In the genomic region with DNA sequence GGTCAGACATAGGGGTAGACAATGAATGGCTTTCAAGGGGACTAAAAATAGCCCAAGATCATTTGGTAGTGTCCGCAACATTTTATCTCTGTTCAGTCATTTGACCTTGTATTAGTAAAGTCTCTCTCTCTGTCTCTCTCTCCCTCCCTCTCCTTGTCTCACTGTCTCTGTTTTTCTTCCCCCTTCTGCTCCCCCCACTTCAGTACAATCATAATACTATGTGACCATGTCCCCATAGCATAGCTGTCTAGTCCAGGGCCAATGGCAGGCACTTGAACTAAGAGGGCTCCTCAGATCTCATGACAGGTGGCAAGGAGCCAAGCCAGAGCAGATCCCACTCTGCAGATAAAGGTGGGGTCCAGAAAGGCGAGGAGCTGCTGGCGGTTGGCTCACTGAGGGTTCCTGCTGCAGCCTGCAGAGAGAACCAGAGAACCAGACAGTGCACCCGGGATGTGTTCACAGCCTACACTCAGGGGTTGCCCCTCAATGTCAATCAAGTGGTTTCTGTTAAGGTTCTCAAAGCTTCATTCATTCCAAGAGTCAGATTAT, we compare ENCODE assay signal across 9 mouse cellular contexts. TPM values are rescaled to one million over a fixed set of nuclear protein-coding genes. Genes with fewer than 3 reads are reported as not detected.
DNase-seq lines count a peak whose midpoint lies in the region; ATAC-seq and TF ChIP-seq lines count a peak whose summit lies in the region.
"Had no signal": no experiment of that assay in that cellular context is flagged by ENCODE, and none has a peak within 500 bp of the region (broad histone marks: within the 10 kb centered on the region; RNA-seq: fewer than 3 reads in every experiment).

No protein-coding gene starts in this region.

- no peak overlapping the region for H3K4me3 ChIP-seq in kidney, adult 2 months (ENCODE audit: insufficient read depth, low read depth, low read length)
- H3K4me3 ChIP-seq in embryonic facial prominence, embryonic 14.5 days (ENCODE audit: low read depth, low read length): no peak overlapping the region
- no peak overlapping the region for H3K4me3 ChIP-seq in kidney, embryonic 16.5 days (ENCODE audit: low read length)
- H3K4me3 ChIP-seq in midbrain, embryonic 15.5 days: no peak overlapping the region
- no peak overlapping the region for H3K4me3 ChIP-seq in hindbrain, postnatal 0 days (ENCODE audit: low read length)
- H3K4me3 ChIP-seq: erythroblast, embryonic 14.5 days had no signal

- 0 out of 2 replicates have a peak, but pooled peaks have one; percentile 27 for ATAC-seq in embryonic facial prominence, embryonic 14.5 days (ENCODE audit: low read depth)
- ATAC-seq in kidney, embryonic 16.5 days (ENCODE audit: low FRiP score, low TSS enrichment): peak; percentile 37; the same call in 1 of the 2 replicates
- ATAC-seq in megakaryocyte progenitor cell, adult 5-6 weeks (replicated peaks; ENCODE audit: poor library complexity): peak; percentile 76
- ATAC-seq in CD4-positive, CD25-positive, alpha-beta regulatory T cell, adult 4 months: no peak
- no peak for ATAC-seq in midbrain, embryonic 15.5 days (replicated peaks)
- ATAC-seq in hindbrain, postnatal 0 days: no peak

- 0 out of 2 replicates have a peak overlapping the region, but pooled peaks have one; percentile 14 for H3K9ac ChIP-seq in embryonic facial prominence, embryonic 14.5 days (ENCODE audit: low read depth, low read length)
- H3K9ac ChIP-seq in kidney, embryonic 16.5 days (replicated peaks; ENCODE audit: low read length): no peak overlapping the region
- H3K9ac ChIP-seq in midbrain, embryonic 15.5 days: no peak overlapping the region
- no peak overlapping the region for H3K9ac ChIP-seq in hindbrain, postnatal 0 days (replicated peaks; ENCODE audit: low read length)

- DNase-seq in kidney, adult 2 months: peak; percentile 16
- no peak for DNase-seq in kidney, adult 18-20 months
- peak; percentile 38 for DNase-seq in embryonic facial prominence, embryonic 14.5 days (ENCODE audit: low spot score)
- no peak for DNase-seq in hindbrain, postnatal 0 days (ENCODE audit: low spot score)

- 67% methylated on average over 4 of the region's 4 CpGs for WGBS in kidney, adult 2 months
- 57% methylated on average over 4 of the region's 4 CpGs for whole genome bisulfite sequencing in embryonic facial prominence, embryonic 14.5 days
- 47% methylated on average over 4 of the region's 4 CpGs for WGBS in kidney, embryonic 16.5 days
- WGBS in midbrain, embryonic 15.5 days: 60% methylated on average over 4 of the region's 4 CpGs
- WGBS in hindbrain, postnatal 0 days: 42% methylated on average over 4 of the region's 4 CpGs

- no peak for TF ChIP-seq CTCF in kidney, adult 2 months (conservative IDR thresholded peaks at IDR 0.05; ENCODE audit: insufficient read depth, insufficient read length, low read depth, low read length)
- no peak for TF ChIP-seq CTCF in hindbrain, postnatal 0 days (IDR thresholded peaks at IDR 0.05; ENCODE audit: low read depth)

- H3K36me3 ChIP-seq in kidney, adult 2 months (ENCODE audit: control insufficient read depth, insufficient read depth, low read length): no peaks in the 10 kb centered on the region
- no peaks in the 10 kb centered on the region for H3K36me3 ChIP-seq in embryonic facial prominence, embryonic 14.5 days (ENCODE audit: control insufficient read depth, insufficient read depth, low read length)
- H3K36me3 ChIP-seq in kidney, embryonic 16.5 days (ENCODE audit: insufficient read depth, low read length): no peaks in the 10 kb centered on the region
- H3K36me3 ChIP-seq in midbrain, embryonic 15.5 days (replicated peaks): no peaks in the 10 kb centered on the region
- no peaks in the 10 kb centered on the region for H3K36me3 ChIP-seq in hindbrain, postnatal 0 days (ENCODE audit: insufficient read depth, low read length)

- H3K9me3 ChIP-seq in embryonic facial prominence, embryonic 14.5 days (ENCODE audit: control insufficient read depth, low read length): no peaks in the 10 kb centered on the region
- H3K9me3 ChIP-seq in kidney, embryonic 16.5 days (ENCODE audit: low read length): no peaks in the 10 kb centered on the region
- no peaks in the 10 kb centered on the region for H3K9me3 ChIP-seq in midbrain, embryonic 15.5 days
- H3K9me3 ChIP-seq in hindbrain, postnatal 0 days (ENCODE audit: low read length): no peaks in the 10 kb centered on the region

- 0 out of 2 replicates have a peak overlapping the region, but pooled peaks have one; percentile 3 for H3K4me2 ChIP-seq in embryonic facial prominence, embryonic 14.5 days (ENCODE audit: low read depth, low read length)
- H3K4me2 ChIP-seq in kidney, embryonic 16.5 days (replicated peaks; ENCODE audit: low read depth, low read length): peak overlapping the region; percentile 21; the same call in 1 of the 2 replicates
- H3K4me2 ChIP-seq in midbrain, embryonic 15.5 days: no peak overlapping the region
- no peak overlapping the region for H3K4me2 ChIP-seq in hindbrain, postnatal 0 days (ENCODE audit: low read depth, low read length)

- H3K27ac ChIP-seq in kidney, adult 2 months (ENCODE audit: insufficient read depth, low read depth, low read length): no peak overlapping the region
- 0 out of 2 replicates have a peak overlapping the region, but pooled peaks have one; percentile 3 for H3K27ac ChIP-seq in embryonic facial prominence, embryonic 14.5 days (replicated peaks; ENCODE audit: low read depth, low read length)
- H3K27ac ChIP-seq in kidney, embryonic 16.5 days (ENCODE audit: low read length): peak overlapping the region; percentile 56; the same call in 1 of the 2 replicates
- no peak overlapping the region for H3K27ac ChIP-seq in midbrain, embryonic 15.5 days
- no peak overlapping the region for H3K27ac ChIP-seq in hindbrain, postnatal 0 days

- H3K4me1 ChIP-seq in kidney, adult 2 months (ENCODE audit: control insufficient read depth, insufficient read depth, low read length): no peaks in the 10 kb centered on the region
- peaks cover 8% of the 10 kb centered on the region; the same call in 1 of the 2 replicates for H3K4me1 ChIP-seq in embryonic facial prominence, embryonic 14.5 days (ENCODE audit: control insufficient read depth, insufficient read depth, low read length)
- H3K4me1 ChIP-seq in kidney, embryonic 16.5 days (ENCODE audit: insufficient read depth, low read length): peaks cover 9% of the 10 kb centered on the region; the same call in 1 of the 2 replicates
- H3K4me1 ChIP-seq in midbrain, embryonic 15.5 days: no peaks in the 10 kb centered on the region
- H3K4me1 ChIP-seq in hindbrain, postnatal 0 days (ENCODE audit: insufficient read depth, low read length): no peaks in the 10 kb centered on the region

- no peaks in the 10 kb centered on the region for H3K27me3 ChIP-seq in kidney, adult 2 months (replicated peaks; ENCODE audit: control insufficient read depth, insufficient read depth, low read length)
- H3K27me3 ChIP-seq in embryonic facial prominence, embryonic 14.5 days (replicated peaks; ENCODE audit: control insufficient read depth, insufficient read depth, low read length): no peaks in the 10 kb centered on the region
- H3K27me3 ChIP-seq in kidney, embryonic 16.5 days (ENCODE audit: insufficient read depth, low read length): no peaks in the 10 kb centered on the region
- no peaks in the 10 kb centered on the region for H3K27me3 ChIP-seq in midbrain, embryonic 15.5 days (replicated peaks)
- no peaks in the 10 kb centered on the region for H3K27me3 ChIP-seq in hindbrain, postnatal 0 days (ENCODE audit: insufficient read depth, low read length)

- no peak for TF ChIP-seq POLR2A in kidney, adult 2 months (IDR thresholded peaks at IDR 0.05; ENCODE audit: low read depth, low read length)

RNA-seq across cellular contexts. Expression of gene Wee1, which starts 34.9 kb away (rescaled TPM):
- polyA plus RNA-seq in kidney, adult 2 months (2012; rRNA removed): 4.0 and 4.4 TPM in 2 replicates
- polyA plus RNA-seq in embryonic facial prominence, embryonic 14.5 days (2014; fragmentation: Nextera tagmentation; extraction: Ambion mirVana): 23.6 TPM in 2 replicates
- 20.6 TPM in 2 replicates for polyA plus RNA-seq in kidney, embryonic 16.5 days (2015; fragmentation: Nextera tagmentation; extraction: Ambion mirVana)
- 74.0 and 85.9 TPM in 2 replicates for total RNA-seq in megakaryocyte progenitor cell, adult 5-6 weeks (2015)
- total RNA-seq in megakaryocyte progenitor cell, adult 5-6 weeks (2017): 28.1 and 33.9 TPM in 2 replicates
- 1 to 10 TPM in 1 of 2 experiments, under 1 TPM in 1; 0.96 to 1.8 TPM for polyA plus RNA-seq in CD4-positive, CD25-positive, alpha-beta regulatory T cell, adult 4 months (2017; shearing (Covaris generic))
- 5.1 and 5.8 TPM in 2 replicates for polyA plus RNA-seq in midbrain, embryonic 15.5 days (2015; fragmentation: Nextera tagmentation; extraction: Ambion mirVana)
- total RNA-seq in hindbrain, postnatal 0 days (2014; rRNA removed): 8.2 and 11.0 TPM in 2 replicates
- 5.6 and 6.2 TPM in 2 replicates for polyA plus RNA-seq in hindbrain, postnatal 0 days (2015; fragmentation: Nextera tagmentation; extraction: Ambion mirVana)

Comparison
In these comparisons a context has a peak if more than half of its experiments do, and no peak if none do; other contexts are left out.
1. DNase-seq: peak in kidney, adult 2 months (single experiment) and embryonic facial prominence, embryonic 14.5 days (single experiment); none in kidney, adult 18-20 months (single experiment) and hindbrain, postnatal 0 days (single experiment).
2. H3K27ac ChIP-seq: peak in embryonic facial prominence, embryonic 14.5 days (single experiment) and kidney, embryonic 16.5 days (single experiment); none in kidney, adult 2 months (single experiment), midbrain, embryonic 15.5 days (single experiment) and hindbrain, postnatal 0 days (single experiment).
3. ATAC-seq: peak in embryonic facial prominence, embryonic 14.5 days (single experiment), kidney, embryonic 16.5 days (single experiment) and megakaryocyte progenitor cell, adult 5-6 weeks (single experiment); none in CD4-positive, CD25-positive, alpha-beta regulatory T cell, adult 4 months (single experiment), midbrain, embryonic 15.5 days (single experiment) and hindbrain, postnatal 0 days (single experiment).
4. H3K4me2 ChIP-seq: peak in embryonic facial prominence, embryonic 14.5 days (single experiment) and kidney, embryonic 16.5 days (single experiment); none in midbrain, embryonic 15.5 days (single experiment) and hindbrain, postnatal 0 days (single experiment).